Mouse (Mus musculus) gastrocnemius, postnatal 36 days (tissue): ENCODE measurements around the gene Hsf2bp. TPM values are rescaled to one million over a fixed set of nuclear protein-coding genes. Genes with fewer than 3 reads are reported as not detected.

Experiments
- DNase-seq, 2 experiments: peaks; one replicate each; pipeline ENCODE4 v3.0.0; 2022
- intact Hi-C: fragments of 180-260 bp; cut with DNase I; formaldehyde crosslinking; loops from one replicate; pipeline ENCODE4 v1.15.1; 2025
- total RNA-seq, 2 experiments: library from RNA; stranded (reverse); gene quantifications; 2 replicates each; pipeline ENCODE4 v1.2.3; 2021

The Hsf2bp gene
- total RNA-seq, 2 experiments from 2014 or later = 0.59 to 0.67 TPM

DNA sequence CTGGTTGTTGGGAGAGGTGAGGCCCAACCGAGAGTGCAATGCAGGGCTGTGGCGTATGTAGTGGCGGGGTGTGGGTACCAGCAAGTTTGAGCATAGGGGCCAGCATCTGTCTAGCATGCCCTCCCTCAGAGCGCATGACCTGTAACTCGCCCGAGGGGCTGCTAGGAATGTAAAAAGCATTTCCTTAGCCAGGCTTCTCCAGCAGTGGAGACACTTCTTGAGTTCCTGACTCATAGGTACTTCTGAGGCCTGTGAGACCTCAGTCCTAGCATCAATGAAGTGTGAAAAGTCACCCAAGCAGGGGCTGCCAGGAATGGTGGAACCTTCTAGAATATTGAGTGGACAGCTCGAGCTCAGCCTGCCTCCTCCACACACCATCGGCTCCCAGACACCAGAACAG is 117.8 kb downstream of the Hsf2bp start:
- intact Hi-C loops = loop anchor here (5.0 kb wide), 1 partner anchor 61 kb away; the partner anchor contains the start of gene Sik1
- DNase-seq = no peak

DNA sequence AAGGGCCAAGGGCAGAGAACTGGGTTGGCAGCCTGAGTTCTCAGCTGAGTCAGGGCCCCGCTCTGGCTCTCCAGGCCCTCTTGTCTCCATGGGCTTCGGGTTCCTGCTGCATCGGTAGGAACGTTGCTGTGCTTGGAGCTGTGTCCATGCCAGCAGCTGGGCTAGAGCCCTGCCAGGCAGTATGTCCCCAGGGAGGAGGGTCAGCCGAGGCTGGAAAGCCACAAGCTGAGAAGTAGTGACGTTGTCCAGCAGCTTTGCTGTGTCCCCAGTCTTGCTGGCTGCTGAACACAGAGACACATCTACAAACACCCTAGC is 119.7 kb downstream of the Hsf2bp start:
- DNase-seq = peak; percentile 68 to 69
- intact Hi-C loops = loop anchor here (5.0 kb wide), 1 partner anchor 59 kb away; the partner anchor contains the start of gene Sik1

DNA sequence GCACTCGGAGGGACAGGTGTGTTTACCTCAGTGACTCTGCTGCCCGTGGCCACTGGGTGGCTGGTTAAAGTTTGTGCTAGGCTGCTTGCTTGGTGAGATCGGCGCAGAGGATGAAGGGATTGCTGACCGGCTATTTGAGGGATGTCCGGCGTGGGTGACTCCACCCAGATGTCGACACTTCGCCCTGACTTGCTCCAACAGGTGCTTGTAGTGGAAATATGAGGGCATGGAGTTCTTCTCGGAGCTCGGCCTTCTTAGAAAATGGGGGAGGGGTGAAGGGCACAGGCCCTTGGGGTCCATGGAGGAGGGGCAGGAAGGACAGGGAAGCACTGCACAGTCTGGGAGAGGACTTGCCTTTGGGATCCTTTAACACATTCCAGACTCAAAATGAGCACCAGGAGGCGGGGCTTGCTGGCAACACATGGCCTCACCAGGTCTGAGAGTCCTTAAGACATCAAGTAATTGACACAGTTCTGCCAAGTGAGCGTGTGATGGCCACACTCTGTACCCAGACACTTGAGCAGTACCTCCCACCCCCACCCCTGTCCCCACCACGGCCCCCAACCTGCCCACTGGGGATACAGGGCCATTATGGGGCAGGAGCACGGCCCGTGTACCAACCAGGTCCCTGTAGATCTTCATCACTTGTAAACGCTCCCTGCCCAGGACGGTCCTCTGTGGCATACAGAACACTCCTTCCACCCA is 120.2 kb downstream of the Hsf2bp start:
- intact Hi-C loops = loop anchor here (2.0 to 5.0 kb wide), 2 partner anchors 21 to 59 kb away; partner anchors contain the start of gene Sik1
- DNase-seq = no peak

DNA sequence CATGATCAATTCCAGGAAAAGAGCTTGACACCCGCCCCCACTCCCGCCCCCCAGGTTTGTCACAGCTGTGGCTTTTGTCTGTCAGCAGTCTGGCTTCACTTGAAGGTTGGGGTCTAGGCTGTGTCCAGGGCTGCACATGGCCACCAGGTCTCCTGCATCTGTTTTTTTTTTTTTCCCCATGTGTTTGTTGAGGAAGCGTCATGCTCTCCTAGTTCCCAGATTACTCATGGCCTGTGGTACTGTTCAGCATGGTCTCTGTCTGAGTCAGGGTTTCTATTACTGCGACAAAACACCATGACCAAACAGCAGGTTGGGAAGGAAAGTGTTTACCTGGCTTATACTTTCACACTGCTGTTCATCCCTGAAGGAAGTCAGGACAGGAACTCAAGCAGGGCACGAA is 121.8 kb downstream of the Hsf2bp start:
- intact Hi-C loops = loop anchor here (2.0 kb wide), 1 partner anchor 20 kb away; no protein-coding TSS in a partner anchor
- no peak for DNase-seq

DNA sequence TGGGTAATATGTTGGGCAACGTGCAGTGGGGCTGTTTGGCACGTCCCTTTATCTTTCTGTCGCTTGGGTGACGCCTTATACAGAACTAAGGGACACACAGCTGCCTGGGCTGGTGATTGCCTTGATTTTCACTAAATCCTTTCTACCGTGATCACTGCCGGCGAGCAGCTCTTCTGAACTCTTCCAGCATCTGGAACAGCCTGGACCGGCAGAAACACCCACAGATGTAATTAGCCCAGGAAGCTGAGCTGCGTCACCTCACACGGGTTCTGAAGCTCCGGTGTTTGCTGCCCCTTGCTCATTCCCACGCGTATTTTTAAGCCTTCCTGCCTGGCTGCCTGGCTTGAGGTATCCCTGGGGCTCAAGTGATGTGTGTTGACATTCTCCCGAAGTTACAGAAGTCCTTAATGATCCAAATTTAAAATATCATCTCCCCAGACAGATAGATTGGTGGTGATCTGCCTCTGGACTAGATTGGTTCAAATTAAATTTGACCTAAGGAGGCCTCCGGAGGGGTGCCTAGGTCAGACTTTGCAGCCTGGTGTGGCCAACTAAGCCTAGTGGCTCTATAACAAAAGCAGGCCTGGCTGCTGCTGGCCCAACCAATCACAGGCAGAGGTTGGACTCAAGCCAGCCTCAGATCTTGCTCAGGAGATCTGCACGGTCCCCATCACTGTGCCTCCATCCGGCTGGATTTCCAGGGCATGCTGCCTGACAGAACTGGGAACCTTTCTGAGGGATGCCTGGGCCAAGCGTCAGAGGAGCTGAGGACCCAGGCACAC is 123.1 kb downstream of the Hsf2bp start:
- no peak for DNase-seq
- intact Hi-C loops = no loop called here

DNA sequence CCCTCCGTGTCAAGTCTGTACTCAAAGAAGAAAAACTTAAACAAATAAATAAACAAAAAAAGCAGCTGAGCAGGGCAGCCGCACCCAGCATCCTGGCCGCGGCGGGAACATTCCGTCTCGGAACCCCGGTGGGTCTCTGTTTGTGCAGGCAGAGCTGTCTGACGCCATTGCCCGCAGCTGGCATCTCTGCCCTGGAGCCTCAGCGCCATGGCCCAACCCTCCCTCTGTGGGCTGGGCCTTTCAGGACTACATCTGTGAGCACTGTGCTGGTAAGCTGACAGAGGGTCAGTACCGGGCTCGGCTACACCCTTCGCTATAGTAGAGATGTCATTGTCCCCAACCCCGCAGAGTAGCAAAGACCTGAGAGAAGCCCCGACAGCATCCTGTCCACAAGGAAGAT is 123.8 kb downstream of the Hsf2bp start:
- intact Hi-C loops = no loop called here
- no peak for DNase-seq

DNA sequence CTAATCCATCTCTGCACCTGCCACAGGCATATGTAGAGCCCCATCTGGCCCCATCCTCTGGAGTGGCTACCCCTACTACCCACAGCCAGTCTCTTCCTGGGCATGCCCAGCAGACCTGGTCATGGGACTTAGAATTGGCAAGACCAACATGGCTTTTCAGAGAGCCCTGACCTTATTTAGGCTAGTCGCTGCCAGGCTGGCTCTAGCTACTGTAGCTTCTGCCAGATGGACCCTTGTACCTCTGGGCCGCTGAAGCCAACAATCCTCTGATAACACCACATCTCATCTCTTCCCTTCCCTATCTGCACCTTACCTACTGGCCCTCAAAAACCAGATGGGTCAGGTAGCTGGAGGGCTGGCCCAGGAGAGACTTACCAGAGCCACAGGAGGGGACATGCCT is 127.2 kb downstream of the Hsf2bp start:
- intact Hi-C loops = no loop called here
- peak; percentile 4 to 15 for DNase-seq

DNA sequence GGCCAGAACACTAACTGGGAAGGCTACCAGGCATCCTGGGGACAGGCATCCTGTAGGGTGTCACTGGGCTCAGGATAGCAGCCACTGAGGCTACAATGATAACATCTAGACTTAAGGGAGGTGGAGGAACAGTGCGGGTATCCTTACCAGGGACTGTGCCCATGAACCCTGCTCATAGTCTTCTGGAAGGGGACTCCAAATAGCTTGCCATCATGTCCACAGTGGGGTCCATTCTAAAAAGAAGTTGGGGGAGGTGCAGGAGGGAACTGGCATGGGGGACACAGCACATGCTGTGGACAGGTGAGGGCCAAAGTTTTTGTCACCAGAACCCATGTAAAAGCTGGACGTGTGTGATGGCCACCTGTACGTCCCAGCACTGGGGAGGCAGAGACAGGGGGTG is 129.7 kb downstream of the Hsf2bp start:
- peak; percentile 2 to 7 for DNase-seq
- intact Hi-C loops = no loop called here

DNA sequence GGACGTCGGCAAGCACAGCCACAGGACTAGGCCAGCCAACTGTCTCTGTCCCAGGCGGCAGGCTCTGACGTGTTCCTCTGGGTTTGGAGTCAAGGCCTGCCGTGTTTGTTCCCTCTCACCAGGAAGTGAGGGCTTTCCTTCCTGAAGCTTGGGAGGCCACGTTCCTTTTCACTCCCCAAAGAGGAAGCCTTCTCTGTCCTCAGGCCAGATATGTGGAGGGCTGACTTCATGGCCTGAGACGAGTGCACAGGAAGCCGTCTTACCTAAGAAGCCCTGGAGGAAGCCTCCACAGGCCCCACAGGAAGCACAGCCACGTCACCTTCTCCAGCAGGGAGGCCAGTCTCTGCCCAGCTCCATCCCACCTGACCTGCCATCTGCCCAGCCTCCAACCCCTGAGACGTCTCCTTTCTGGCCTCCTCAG is 130.3 kb downstream of the Hsf2bp start:
- intact Hi-C loops = no loop called here
- peak; percentile 41 to 44 for DNase-seq

DNA sequence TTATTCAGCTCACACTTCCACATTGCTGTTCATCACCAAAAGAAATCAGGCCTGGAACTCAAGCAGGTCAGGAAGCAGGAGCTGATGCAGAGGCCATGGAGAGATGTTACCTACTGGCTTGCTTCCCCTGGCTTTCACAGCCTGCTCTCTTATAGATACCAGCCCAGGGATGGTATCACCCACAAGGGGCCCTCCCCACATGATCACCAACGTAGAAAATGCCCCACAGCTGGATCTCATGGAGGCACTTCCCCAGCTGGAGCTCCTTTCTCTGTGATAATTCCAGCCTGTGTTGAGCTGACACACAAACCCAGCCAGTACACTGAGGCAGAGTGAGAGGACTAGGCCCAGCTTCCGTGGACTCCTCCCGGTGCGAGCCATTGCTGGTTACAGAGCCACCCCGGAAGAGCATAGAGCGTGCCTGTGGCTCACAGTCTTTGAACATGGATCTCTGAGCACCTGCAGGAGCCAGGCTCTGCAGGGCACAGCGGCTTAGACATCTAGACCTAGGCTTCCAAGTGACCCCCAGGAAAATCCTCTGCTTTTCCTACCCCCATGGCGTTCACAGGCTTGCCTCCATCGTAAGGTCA is 130.9 kb downstream of the Hsf2bp start:
- DNase-seq = peak in 1 of 2 experiments; percentile 16
- intact Hi-C loops = no loop called here

DNA sequence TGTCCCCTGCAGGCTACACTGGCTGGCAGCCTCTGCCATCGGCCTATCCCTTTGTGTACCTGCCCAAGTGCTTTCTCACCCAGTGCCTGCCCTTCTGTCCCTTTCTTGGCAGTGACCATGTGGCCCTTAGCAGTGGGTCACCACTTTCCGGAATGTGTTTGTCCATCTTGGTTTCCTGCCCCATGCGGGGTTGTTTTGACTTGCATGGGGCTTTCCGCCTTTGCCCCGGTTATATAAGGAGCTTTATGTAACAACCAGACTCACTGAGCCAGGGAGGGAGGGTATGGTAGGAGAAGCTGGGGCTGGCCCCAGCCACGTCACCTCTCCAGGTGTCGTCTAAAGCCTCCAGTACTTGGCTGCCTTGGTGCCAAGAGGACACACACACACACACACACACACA is 132.1 kb downstream of the Hsf2bp start:
- intact Hi-C loops = no loop called here
- peak; percentile 3 to 15 for DNase-seq

DNA sequence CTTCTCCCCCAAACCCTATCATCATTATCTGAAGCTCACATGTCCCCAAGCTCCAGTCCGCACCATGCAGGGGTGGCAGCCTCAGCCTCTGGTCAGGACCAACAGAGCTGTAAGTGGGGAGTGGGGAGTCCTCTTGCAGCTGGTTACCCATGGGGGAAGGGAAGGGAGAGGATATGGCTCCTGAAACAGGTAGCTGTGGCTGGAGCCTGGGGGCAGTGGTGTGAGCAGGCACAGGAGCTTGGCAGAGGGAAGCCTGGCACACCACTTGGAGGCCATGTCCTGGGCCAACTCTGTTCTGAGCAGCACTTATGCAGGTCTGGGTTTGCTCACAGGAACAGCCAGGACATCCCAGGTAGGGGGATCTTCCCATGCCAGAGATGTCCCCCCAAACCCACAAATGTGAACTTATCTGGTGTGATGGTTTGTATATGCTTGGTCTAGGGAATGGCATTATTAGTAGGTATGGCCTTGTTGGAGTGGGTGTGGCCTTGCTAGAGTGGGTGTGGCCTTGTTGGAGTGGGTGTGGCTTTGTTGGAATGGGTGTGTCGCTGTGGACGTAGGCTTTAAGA is 133.4 kb downstream of the Hsf2bp start:
- peak; percentile 1 to 13 for DNase-seq

DNA sequence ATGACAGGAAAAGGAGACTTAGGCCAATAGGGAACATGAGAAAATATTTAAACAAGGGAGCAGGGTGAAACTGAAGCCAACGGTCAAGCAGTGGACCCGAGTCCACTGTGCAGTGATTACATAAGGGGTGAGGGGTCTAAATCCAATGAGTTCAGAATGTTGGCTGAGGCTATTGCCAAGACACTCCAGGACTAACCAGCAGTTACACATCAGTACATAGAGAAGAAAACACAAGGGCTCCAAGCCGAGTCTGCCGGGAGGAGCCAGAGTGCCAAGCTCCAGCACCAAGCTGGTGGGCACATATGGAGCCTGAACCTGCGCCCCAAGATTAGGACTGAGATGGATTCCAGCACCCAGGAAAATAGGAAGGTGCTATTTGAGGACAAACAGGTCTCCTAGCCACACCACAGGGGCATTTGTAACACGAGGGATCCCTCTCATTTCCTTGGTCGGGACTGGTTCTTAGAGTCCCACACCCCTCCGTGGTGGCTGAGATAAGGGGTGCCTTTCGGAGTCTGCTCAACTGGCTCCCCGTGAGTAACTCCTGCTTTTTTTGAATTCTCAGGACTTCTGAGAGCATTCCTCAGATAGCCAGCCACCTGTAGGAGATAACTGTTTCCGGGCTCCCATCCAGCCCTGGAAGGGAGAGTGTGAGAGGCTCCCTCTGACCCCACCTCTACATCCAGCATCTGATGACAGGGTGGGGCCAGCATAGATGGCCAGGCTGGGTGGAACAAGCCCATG is 134.5 kb downstream of the Hsf2bp start:
- intact Hi-C loops = no loop called here
- peak; percentile 6 to 17 for DNase-seq

More for the DNA sequence above, 133.4 kb downstream of the Hsf2bp start:
- intact Hi-C loops = no loop called here

DNA sequence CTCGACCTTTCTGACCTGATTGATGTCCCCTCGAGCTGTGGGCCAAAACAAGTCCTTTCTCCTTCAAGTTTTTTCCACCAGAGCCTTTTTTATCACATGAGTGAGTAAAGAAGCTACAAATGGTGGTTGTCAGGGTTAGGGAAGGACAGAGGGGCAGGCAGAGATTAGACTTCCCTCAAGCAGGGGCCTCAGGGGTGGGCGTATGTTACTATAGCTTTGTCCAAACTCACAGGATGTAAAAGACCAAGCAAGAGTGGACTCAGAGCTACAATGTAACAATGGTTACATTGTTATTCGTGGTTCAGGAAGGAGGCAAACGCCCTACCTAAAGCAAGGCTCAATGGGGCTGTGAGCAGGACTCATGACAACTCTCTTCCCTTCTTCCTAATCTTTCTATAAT is 137.2 kb downstream of the Hsf2bp start:
- DNase-seq = no peak

DNA sequence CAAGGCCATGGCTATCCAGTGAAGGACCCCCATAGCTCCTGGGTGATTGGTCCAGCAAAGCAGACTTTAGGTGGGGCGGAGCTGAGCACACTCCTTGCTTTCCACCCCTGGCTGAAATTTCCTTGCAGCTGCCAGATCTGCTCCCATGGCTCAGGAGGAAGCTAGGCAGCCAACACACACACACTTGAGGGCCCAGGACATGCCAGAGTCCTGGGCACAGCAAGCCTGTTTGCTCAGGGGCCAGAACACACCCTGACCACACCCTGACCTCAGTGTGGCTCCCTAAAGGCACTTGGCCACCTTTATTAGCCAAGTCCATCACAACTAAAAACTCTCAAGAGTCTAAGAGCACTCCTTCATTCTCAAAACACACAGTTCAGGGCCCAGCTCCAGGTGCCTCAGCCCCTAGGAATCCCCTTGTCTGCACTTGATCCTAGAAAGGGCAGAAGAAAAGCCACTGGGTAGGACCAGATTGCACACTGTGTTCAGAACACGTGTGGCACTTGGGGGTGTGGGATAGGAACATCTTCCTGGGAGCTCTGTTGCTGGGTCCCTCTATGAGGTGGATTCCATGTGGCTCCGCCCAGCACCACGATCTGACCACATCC is 138.9 kb downstream of the Hsf2bp start:
- intact Hi-C loops = no loop called here
- DNase-seq = peak; percentile 13 to 25

More for the DNA sequence above, 137.2 kb downstream of the Hsf2bp start:
- intact Hi-C loops = no loop called here

DNA sequence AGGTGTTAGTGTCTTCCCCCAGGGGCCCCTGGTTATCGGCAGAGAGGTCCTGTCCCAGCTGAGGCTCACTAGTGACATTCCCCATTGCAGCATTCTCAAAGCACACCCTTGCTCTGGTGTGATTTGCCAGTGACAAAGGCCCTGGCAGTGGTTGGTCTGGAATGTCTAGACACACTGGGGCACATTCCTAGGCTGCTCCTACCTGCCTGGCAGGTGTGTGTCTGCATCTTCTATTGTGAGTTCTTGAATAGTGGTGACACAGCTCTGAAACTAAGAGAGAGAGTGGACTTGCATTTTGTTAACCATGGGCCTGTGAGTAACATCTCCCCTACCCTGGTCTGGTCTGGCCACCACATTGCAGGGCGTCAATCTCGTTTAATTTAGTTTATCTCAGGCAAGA is 139.4 kb downstream of the Hsf2bp start:
- peak in 1 of 2 experiments; percentile 14 for DNase-seq
- intact Hi-C loops = no loop called here

DNA sequence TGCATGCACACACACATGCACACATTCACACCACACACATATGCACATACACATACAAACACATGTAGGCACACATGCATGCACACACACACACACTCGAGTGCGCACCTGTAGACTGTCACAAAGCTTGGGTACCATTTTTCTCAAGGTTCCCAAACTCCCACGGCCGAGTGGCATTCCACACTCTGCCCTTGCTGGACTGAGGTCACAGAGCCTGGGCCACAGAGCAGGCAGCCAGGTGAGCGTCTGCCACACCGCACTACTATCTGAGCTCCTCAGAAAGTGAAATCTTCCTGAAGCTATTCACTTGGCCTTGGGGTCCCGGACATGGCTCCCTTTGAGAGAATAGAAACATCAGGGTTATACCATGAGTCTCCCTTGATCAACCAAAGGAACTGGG is 139.8 kb downstream of the Hsf2bp start:
- intact Hi-C loops = no loop called here
- DNase-seq = peak; percentile 4 to 14
